19 mouse cellular contexts compared by ENCODE assay signal in the genomic region with DNA sequence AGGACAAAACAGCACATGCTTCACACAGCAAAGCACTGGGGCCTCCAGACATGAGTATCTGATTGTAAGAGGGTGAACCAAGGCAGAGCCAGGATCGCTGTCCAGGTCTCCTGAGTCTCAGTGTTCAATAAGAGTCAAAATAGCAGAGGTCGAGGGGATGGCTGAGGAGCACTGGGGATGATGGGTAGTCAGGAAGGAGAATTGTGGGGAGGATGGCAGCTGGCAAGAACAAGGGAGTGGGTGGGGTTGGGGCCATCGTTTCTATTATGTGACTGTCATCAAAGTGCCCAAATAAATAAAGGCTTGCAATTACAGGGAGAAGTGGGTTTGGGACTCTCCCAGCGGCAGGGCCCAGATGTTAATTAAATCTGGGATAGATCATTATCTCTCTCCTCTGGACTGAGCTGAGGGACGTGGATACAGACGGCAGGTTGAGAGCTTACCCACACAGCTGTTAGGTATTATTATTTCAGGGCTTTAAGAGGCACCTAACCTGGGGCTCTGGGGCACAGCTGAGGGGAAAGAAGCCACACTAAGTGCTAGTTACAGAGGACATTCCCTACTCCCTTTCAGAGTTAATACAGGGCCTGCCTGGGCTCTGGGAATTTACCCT. TPM values are rescaled to one million over a fixed set of nuclear protein-coding genes. Genes with fewer than 3 reads are reported as not detected.
DNase-seq lines count a peak whose midpoint lies in the region; ATAC-seq and TF ChIP-seq lines count a peak whose summit lies in the region.
"Had no signal": no experiment of that assay in that cellular context is flagged by ENCODE, and none has a peak within 500 bp of the region (broad histone marks: within the 10 kb centered on the region; RNA-seq: fewer than 3 reads in every experiment).

No protein-coding gene starts in this region.

- no peak overlapping the region for H3K4me2 ChIP-seq in hindbrain, postnatal 0 days (ENCODE audit: low read depth, low read length)
- H3K4me2 ChIP-seq in embryonic facial prominence, embryonic 14.5 days (ENCODE audit: low read depth, low read length): no peak overlapping the region
- no peak overlapping the region for H3K4me2 ChIP-seq in hindbrain, embryonic 13.5 days
- H3K4me2 ChIP-seq: hindbrain, embryonic 15.5 days; liver, embryonic 11.5 days had no signal

- DNase-seq in hindbrain, embryonic 10.5 days (ENCODE audit: low spot score): no peak
- no peak for DNase-seq in hindbrain, postnatal 0 days (ENCODE audit: low spot score)
- DNase-seq in MN1 (ENCODE audit: low spot score): peak; percentile 62
- DNase-seq in embryonic facial prominence, embryonic 14.5 days (ENCODE audit: low spot score): no peak
- DNase-seq in left cerebral cortex, adult 9 months (ENCODE audit: low spot score in 2 of 2): no peak
- DNase-seq in embryo, embryonic 9.5 days (ENCODE audit: extremely low spot score): no peak
- DNase-seq: adrenal gland, adult 8-10 months; cerebellum, postnatal 14 days; gastrocnemius, postnatal 36 days; lung, adult 18-20 months; lung, postnatal 14 days; right cerebral cortex, postnatal 25 days; thymus, postnatal 36 days had no signal

- no peak for TF ChIP-seq CTCF in hindbrain, postnatal 0 days (IDR thresholded peaks at IDR 0.05; ENCODE audit: low read depth)

- H3K27me3 ChIP-seq in hindbrain, embryonic 10.5 days (ENCODE audit: insufficient read depth, poor library complexity, severe bottlenecking): no peaks in the 10 kb centered on the region
- H3K27me3 ChIP-seq in hindbrain, postnatal 0 days (ENCODE audit: insufficient read depth, low read length): no peaks in the 10 kb centered on the region
- H3K27me3 ChIP-seq in embryonic facial prominence, embryonic 14.5 days (replicated peaks; ENCODE audit: control insufficient read depth, insufficient read depth, low read length): no peaks in the 10 kb centered on the region
- no peaks in the 10 kb centered on the region for H3K27me3 ChIP-seq in hindbrain, embryonic 13.5 days
- H3K27me3 ChIP-seq: hindbrain, embryonic 15.5 days had no signal

- no peak for ATAC-seq in hindbrain, postnatal 0 days
- ATAC-seq in embryonic facial prominence, embryonic 14.5 days (ENCODE audit: low read depth): peak; percentile 76; the same call in 1 of the 2 replicates
- ATAC-seq in hindbrain, embryonic 13.5 days (ENCODE audit: low FRiP score): no peak
- ATAC-seq: intestine, postnatal 0 days had no signal

- H3K4me3 ChIP-seq in hindbrain, embryonic 10.5 days: no peak overlapping the region
- H3K4me3 ChIP-seq in hindbrain, postnatal 0 days (ENCODE audit: low read length): no peak overlapping the region
- no peak overlapping the region for H3K4me3 ChIP-seq in embryonic facial prominence, embryonic 14.5 days (ENCODE audit: low read depth, low read length)
- no peak overlapping the region for H3K4me3 ChIP-seq in hindbrain, embryonic 13.5 days
- H3K4me3 ChIP-seq: heart, embryonic 10.5 days; hindbrain, embryonic 15.5 days had no signal

- no peaks in the 10 kb centered on the region for H3K9me3 ChIP-seq in hindbrain, embryonic 10.5 days
- H3K9me3 ChIP-seq in hindbrain, postnatal 0 days (ENCODE audit: low read length): no peaks in the 10 kb centered on the region
- H3K9me3 ChIP-seq in embryonic facial prominence, embryonic 14.5 days (ENCODE audit: control insufficient read depth, low read length): no peaks in the 10 kb centered on the region
- no peaks in the 10 kb centered on the region for H3K9me3 ChIP-seq in hindbrain, embryonic 13.5 days
- H3K9me3 ChIP-seq: G1E; heart, embryonic 10.5 days; hindbrain, embryonic 15.5 days had no signal

- H3K36me3 ChIP-seq in hindbrain, embryonic 10.5 days: no peaks in the 10 kb centered on the region
- no peaks in the 10 kb centered on the region for H3K36me3 ChIP-seq in hindbrain, postnatal 0 days (ENCODE audit: insufficient read depth, low read length)
- H3K36me3 ChIP-seq in embryonic facial prominence, embryonic 14.5 days (ENCODE audit: control insufficient read depth, insufficient read depth, low read length): no peaks in the 10 kb centered on the region
- H3K36me3 ChIP-seq in hindbrain, embryonic 13.5 days: no peaks in the 10 kb centered on the region
- H3K36me3 ChIP-seq: G1E; heart, embryonic 10.5 days; hindbrain, embryonic 15.5 days had no signal

- 23% methylated on average over 6 of the region's 6 CpGs for WGBS in hindbrain, embryonic 10.5 days
- 21% methylated on average over 6 of the region's 6 CpGs for WGBS in hindbrain, postnatal 0 days
- WGBS in embryonic facial prominence, embryonic 14.5 days: 23% methylated on average over 6 of the region's 6 CpGs
- WGBS in hindbrain, embryonic 13.5 days: 11% methylated on average over 6 of the region's 6 CpGs

- H3K9ac ChIP-seq in hindbrain, postnatal 0 days (replicated peaks; ENCODE audit: low read length): no peak overlapping the region
- no peak overlapping the region for H3K9ac ChIP-seq in embryonic facial prominence, embryonic 14.5 days (ENCODE audit: low read depth, low read length)
- no peak overlapping the region for H3K9ac ChIP-seq in hindbrain, embryonic 13.5 days
- H3K9ac ChIP-seq: hindbrain, embryonic 15.5 days had no signal

- H3K27ac ChIP-seq in hindbrain, embryonic 10.5 days: 0 out of 2 replicates have a peak overlapping the region, but pooled peaks have one; percentile 50
- no peak overlapping the region for H3K27ac ChIP-seq in hindbrain, postnatal 0 days
- no peak overlapping the region for H3K27ac ChIP-seq in embryonic facial prominence, embryonic 14.5 days (replicated peaks; ENCODE audit: low read depth, low read length)
- 0 out of 2 replicates have a peak overlapping the region, but pooled peaks have one; percentile 20 for H3K27ac ChIP-seq in hindbrain, embryonic 13.5 days
- H3K27ac ChIP-seq: heart, embryonic 10.5 days; hindbrain, embryonic 15.5 days had no signal

- H3K4me1 ChIP-seq in hindbrain, embryonic 10.5 days (replicated peaks): peaks cover 18% of the 10 kb centered on the region
- no peaks in the 10 kb centered on the region for H3K4me1 ChIP-seq in hindbrain, postnatal 0 days (ENCODE audit: insufficient read depth, low read length)
- no peaks in the 10 kb centered on the region for H3K4me1 ChIP-seq in embryonic facial prominence, embryonic 14.5 days (ENCODE audit: control insufficient read depth, insufficient read depth, low read length)
- H3K4me1 ChIP-seq in hindbrain, embryonic 13.5 days (replicated peaks): peaks cover 15% of the 10 kb centered on the region
- H3K4me1 ChIP-seq: hindbrain, embryonic 15.5 days had no signal

RNA-seq across cellular contexts. Expression of a gene that starts 15.3 kb away (rescaled TPM):
- polyA plus RNA-seq in hindbrain, embryonic 10.5 days (2016; fragmentation: Nextera tagmentation; extraction: Ambion mirVana): 15.5 and 16.6 TPM in 2 replicates
- total RNA-seq in hindbrain, postnatal 0 days (2014; rRNA removed): 28.8 and 33.1 TPM in 2 replicates
- 14.4 and 14.8 TPM in 2 replicates for polyA plus RNA-seq in hindbrain, postnatal 0 days (2015; fragmentation: Nextera tagmentation; extraction: Ambion mirVana)
- 12.1 and 15.2 TPM in 2 replicates for polyA plus RNA-seq in embryonic facial prominence, embryonic 14.5 days (2014; fragmentation: Nextera tagmentation; extraction: Ambion mirVana)
- polyA plus RNA-seq in hindbrain, embryonic 13.5 days (2015; fragmentation: Nextera tagmentation; extraction: Ambion mirVana): 15.9 and 16.2 TPM in 2 replicates
- total RNA-seq: G1E had no signal

RNA-seq across cellular contexts. Expression of a gene that starts 27.4 kb away (rescaled TPM):
- polyA plus RNA-seq in hindbrain, embryonic 10.5 days (2016; fragmentation: Nextera tagmentation; extraction: Ambion mirVana): 74.5 and 78.5 TPM in 2 replicates
- 9.9 and 16.7 TPM in 2 replicates for total RNA-seq in hindbrain, postnatal 0 days (2014; rRNA removed)
- 42.1 and 45.4 TPM in 2 replicates for polyA plus RNA-seq in hindbrain, postnatal 0 days (2015; fragmentation: Nextera tagmentation; extraction: Ambion mirVana)
- 52.2 and 59.3 TPM in 2 replicates for polyA plus RNA-seq in embryonic facial prominence, embryonic 14.5 days (2014; fragmentation: Nextera tagmentation; extraction: Ambion mirVana)
- 59.8 and 60.3 TPM in 2 replicates for polyA plus RNA-seq in hindbrain, embryonic 13.5 days (2015; fragmentation: Nextera tagmentation; extraction: Ambion mirVana)

Comparison
In these comparisons a context has a peak if more than half of its experiments do, and no peak if none do; other contexts are left out.
1. H3K27ac ChIP-seq: peak in hindbrain, embryonic 10.5 days (single experiment) and hindbrain, embryonic 13.5 days (single experiment); none in hindbrain, postnatal 0 days (single experiment) and embryonic facial prominence, embryonic 14.5 days (single experiment).